Mouse (Mus musculus) brain, adult 2 months (tissue): Measurements from ENCODE around the gene Itpr1.

ENCODE experiments used
- DNase-seq: peaks from one replicate; pipeline ENCODE4 v3.0.0; 2011; ENCODE audit warnings: low read depth, low spot score

Gene Itpr1

GRCm38 (mm10) chr6:108464308-108464979 lies 251.5 kb downstream of the Itpr1 start:
- no peak for DNase-seq

GRCm38 (mm10) chr6:108465159-108465558 lies 252.3 kb downstream of the Itpr1 start:
- no peak for DNase-seq

GRCm38 (mm10) chr6:108466061-108466531 lies 253.2 kb downstream of the Itpr1 start:
- DNase-seq, result no peak

- DNase-seq, result no peak
Measured at GRCm38 (mm10) chr6:108467597-108467996, 254.7 kb downstream of the Itpr1 start.

DNA sequence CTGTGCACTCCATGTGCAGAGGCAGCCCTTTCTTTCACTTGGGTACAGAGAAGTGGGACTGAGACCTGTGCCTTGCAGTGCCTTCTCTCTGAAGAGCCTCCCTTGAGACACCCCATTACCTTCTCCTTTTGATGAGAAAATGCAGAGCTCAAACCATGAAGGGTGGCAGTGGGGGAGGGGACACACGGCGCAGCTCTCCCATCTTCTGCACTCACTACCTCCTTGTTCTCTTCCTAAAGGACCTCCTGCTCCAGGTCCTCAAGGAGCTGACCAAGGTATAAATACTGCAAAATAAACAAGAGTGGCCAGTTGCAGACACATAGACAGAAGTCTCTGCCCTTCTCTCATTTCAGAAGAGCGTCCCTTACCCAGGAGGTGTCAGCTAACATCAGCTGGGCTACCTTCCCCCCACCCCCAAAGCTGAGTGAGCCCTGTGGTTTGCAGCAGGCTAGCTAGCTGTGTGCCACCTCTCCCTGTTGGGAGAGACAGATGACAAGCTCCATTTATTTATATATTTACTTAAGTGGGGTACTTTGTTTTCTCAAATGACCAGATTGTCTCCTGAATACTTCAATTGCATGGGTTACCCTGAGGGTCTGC lies 255.4 kb downstream of the Itpr1 start:
- DNase-seq, result no peak

DNA sequence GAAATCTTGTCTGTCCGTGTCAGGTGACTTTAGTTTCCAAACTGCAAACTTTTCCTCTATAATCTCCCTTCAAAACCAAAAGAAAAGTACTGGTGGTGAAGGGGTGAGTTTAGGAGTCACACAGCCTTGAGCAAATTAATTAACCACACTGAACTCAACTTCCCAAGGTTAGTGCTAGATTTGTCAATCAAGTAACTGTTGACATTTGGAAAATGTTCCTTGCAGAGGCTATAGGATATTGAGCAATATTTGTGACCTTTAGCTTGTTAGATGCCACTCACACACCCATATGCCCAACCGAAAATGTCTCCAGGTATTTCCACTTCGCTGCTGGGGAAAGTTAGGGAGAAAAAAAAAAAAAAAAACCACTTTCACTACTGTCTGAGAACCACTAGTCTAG lies 259.0 kb downstream of the Itpr1 start:
- no peak for DNase-seq

GRCm38 (mm10) chr6:108472748-108473147 lies 259.9 kb downstream of the Itpr1 start:
- no peak for DNase-seq

- no peak for DNase-seq
Measured at GRCm38 (mm10) chr6:108476797-108477235, 263.9 kb downstream of the Itpr1 start.

DNA sequence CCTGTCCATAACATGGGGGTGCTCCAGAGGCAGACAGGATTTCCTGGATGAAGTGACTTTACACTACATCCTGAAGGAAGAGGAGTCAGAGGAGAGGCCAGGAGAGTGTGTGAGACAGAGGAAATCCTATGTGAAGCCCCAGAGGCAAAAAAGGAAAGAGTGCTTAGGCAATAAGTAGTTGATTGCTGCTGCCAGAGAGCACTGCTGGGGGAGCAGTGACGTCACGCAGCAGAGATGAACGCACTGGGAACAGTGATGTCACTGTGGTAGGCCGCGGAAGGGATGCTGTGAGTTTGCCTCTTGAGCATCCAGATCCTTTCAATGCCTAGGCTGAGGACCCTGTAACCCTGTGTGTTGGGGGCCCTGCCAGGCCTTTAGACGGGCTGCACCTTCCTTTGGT lies 264.7 kb downstream of the Itpr1 start:
- DNase-seq, result no peak

DNA sequence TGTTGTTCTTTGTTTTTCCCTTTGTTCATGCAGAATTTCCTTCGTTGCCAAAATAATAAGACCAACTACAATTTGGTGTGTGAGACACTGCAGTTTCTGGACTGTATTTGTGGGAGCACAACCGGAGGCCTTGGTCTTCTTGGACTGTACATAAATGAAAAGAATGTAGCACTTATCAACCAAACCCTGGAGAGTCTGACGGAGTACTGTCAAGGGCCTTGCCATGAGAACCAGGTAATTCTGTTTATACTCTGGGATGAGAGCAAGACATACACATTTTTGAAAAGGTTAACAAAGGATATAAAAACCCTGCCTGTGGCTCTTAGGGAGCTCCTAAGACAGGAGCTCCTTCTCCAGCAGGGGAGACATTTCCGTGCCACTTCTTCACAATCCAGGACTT lies 268.3 kb downstream of the Itpr1 start:
- no peak for DNase-seq

GRCm38 (mm10) chr6:108482464-108482863 lies 269.6 kb downstream of the Itpr1 start:
- no peak for DNase-seq

DNA sequence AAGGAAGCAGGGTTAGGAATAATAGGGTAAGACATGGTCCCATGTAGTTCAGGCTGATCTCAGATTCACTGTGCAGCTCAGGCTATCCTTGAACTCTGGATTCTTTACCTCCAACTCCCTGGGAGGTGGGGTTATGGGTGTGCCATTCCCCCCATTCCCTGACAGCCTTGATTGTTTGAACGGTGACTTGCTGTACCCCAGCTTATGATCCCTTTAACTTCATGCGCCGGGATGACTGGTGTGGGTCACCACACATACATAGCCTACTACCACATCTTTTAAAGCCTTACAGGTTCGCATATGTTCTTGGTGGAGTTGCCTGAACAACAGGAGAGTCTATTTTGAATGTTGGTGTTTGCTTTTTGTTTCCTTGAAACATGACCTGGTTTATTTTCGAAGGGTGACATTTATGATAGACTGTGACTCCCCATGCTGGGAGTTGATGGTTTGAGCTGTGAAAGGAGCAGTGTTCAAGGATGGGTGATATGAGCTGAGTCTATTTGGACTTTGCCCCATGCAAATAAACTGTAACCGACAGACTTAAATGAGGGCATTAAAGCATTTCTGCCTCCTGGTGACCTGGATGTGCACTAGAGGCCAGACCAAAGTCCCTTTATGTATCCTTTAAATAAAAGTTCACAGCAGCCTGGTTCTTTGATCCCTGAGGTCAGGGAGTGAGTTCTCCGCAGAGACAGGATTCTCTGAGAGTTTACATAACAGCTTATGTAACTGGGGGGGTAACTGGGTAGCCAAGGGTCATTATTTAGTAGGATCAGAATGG lies 273.5 kb downstream of the Itpr1 start:
- no peak for DNase-seq

GRCm38 (mm10) chr6:108487300-108487835 lies 274.5 kb downstream of the Itpr1 start:
- DNase-seq, result no peak

- DNase-seq, result no peak
Measured at GRCm38 (mm10) chr6:108488250-108488649, 275.4 kb downstream of the Itpr1 start.

DNA sequence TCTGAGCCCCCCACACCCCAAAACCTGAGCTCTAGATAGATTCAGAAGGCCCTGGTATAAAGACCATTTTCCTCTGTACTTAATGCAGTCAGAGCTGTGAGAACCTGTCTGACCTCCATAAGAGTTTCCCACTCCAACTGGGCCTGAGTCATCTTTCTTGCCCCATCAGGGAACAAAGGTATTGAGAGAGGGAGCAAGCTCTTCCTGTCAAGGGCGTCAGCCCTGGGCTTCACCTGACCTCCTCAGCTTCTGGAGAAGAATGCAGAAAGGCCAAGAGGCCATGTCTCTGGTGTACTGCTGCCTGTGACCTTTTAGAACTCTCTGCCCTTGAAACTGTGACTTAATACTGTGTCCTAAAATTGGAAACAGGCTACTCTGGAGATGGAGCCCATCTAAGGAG lies 279.1 kb downstream of the Itpr1 start:
- no peak for DNase-seq

GRCm38 (mm10) chr6:108493753-108494152 lies 280.9 kb downstream of the Itpr1 start:
- DNase-seq, result no peak

- DNase-seq, result peak; percentile 41
Measured at GRCm38 (mm10) chr6:108494185-108494804, 281.4 kb downstream of the Itpr1 start.

- no peak for DNase-seq
Measured at GRCm38 (mm10) chr6:108494994-108495393, 282.1 kb downstream of the Itpr1 start.

GRCm38 (mm10) chr6:108498070-108498469 lies 285.2 kb downstream of the Itpr1 start:
- DNase-seq, result no peak

DNA sequence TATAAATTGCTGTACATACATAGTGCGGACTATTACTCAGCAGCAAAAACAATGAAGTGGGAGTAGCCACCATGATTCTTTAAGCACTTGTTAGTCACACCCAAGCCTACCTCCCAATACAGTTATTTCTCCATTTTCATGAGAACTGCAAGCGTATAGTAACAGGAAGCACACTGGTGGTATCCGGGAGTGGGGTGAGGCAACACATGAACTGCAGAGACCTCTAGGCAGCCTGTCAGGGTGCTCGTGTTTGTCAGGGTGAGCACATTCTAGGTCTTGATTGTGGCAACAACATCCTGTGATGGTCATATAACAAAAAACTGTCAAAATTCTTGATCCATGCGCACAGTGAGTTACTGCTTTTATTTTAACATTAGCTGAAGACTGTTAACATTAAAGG lies 290.8 kb downstream of the Itpr1 start:
- no peak for DNase-seq

DNA sequence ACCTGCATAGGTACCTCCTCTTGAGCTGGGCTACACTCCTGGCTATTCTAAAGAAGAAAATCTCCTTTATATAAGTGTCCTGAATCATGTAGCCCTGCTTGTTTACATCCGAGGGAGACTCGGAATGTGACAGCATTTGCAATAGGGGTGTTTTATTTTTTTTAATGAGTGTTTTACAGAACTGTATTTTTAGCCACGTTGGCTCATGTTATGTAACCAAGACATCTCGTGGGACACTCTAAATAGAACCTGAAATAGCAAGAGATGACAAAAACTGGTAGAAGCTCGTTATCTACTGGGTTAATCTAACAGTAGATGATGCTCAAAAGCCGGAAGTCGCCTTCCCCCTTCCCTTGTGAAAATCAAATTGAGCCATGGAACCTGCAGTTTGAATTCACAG lies 291.8 kb downstream of the Itpr1 start:
- peak; percentile 85 for DNase-seq

DNA sequence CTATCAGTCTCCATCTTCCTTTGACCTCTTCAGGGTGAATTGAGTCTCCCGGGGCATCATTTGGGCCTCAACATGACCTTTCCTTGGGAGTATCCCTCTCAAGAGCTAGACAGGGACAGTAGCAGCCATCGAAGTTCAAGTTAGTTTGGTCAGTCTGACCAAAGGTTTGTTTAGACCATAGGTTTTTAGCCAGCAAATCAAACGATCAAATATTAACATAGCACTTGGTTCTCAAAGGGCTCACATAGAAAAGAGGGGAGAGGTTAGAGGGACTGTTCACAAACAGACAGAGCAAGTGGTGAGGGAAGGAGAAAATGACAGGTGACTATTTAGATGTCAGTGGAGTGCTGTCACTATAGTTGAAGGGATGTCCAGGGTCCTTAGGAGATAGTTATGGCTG lies 293.3 kb downstream of the Itpr1 start:
- DNase-seq, result no peak
